Mouse (Mus musculus): ENCODE measurements around the gene Myo1d. TPM values are rescaled to one million over a fixed set of nuclear protein-coding genes. Genes with fewer than 3 reads are reported as not detected.

Myo1d gene
- polyA plus RNA-seq, 1 experiment, result not detected

DNA sequence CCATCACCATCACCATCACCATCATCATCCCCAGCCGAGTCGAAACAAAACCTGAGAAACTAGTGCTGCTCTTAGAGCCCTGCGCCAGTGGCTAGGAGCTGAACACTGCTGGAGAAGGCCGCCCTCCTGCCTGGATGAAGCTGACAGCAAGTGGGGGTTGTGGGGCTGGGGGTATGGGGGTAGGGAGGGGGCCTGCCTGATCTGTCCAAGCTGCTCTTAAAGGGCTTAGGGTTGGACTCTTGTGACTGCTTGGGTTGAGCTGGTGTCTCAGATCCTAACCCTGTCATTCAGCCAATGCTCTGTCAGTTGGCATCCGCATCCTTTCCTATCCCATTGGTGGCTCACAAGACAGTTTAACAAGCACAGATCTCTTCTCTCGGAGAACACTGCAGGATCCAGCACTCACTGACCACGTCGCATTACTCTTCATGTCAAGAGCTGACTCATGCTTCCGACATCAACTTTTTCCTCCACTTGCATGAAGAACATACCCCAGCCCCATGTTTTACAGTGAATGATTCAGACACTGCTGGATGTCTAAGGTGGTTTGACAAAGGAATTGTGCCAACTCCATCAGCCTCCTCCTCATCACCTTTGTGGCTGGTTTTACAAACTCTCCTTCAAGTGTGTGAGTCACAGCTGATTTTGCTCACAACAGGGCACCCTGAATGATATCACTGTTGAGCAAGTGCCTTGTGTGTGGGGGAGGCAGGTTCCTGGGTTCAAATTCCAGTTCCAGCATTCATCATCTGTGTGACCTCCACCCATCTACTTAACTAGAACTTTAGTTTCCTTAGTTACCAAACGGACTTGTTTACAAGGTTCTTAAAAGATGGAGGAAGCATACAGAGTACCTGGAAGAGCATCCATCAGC lies 150.6 kb downstream of the Myo1d start:
- TF ChIP-seq CTCF (IDR thresholded peaks at IDR 0.05; ENCODE audit: insufficient read depth, low read depth, low read length), result no peak
- TF ChIP-seq POLR2A (IDR thresholded peaks at IDR 0.05; ENCODE audit: insufficient read depth, low read depth, low read length), result no peak
- Histone ChIP-seq H3K4me3 (ENCODE audit: insufficient read depth, low read depth, low read length) (no peak overlapping the region), H3K4me1 (ENCODE audit: control insufficient read depth, insufficient read depth, low read length) (no peaks in the 10 kb centered on the region), H3K27ac (ENCODE audit: insufficient read depth, low read depth, low read length) (no peak overlapping the region)
- 81% methylated on average over 10 of the region's 10 CpGs for WGBS

GRCm38 (mm10) chr11:80628581-80628980 lies 151.2 kb downstream of the Myo1d start:
- WGBS, result 88% methylated on average over 4 of the region's 4 CpGs
- H3K4me3 ChIP-seq (ENCODE audit: insufficient read depth, low read depth, low read length), result no peak overlapping the region
- H3K4me1 ChIP-seq (ENCODE audit: control insufficient read depth, insufficient read depth, low read length), result no peaks in the 10 kb centered on the region
- TF ChIP-seq POLR2A (IDR thresholded peaks at IDR 0.05; ENCODE audit: insufficient read depth, low read depth, low read length) (no peak), CTCF (IDR thresholded peaks at IDR 0.05; ENCODE audit: insufficient read depth, low read depth, low read length) (no peak)
- no peak overlapping the region for H3K27ac ChIP-seq (ENCODE audit: insufficient read depth, low read depth, low read length)

DNA sequence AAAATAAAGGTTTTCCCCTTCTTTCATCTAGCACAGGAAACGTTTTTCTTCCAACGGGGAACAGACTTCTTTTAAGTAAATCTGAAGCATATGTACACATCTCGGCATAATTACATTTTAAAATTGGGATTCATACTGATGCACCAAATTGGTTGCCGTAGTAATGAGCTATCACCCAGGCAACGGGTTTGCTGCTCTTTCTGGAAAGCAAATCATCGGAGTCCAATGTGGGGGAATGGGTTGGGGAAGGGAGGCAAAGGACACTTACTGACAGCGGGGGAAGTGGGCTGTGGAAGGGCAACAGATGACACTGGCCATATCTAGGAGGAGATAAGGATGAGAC lies 156.8 kb downstream of the Myo1d start:
- peaks cover 4% of the 10 kb centered on the region; the same call in 1 of the 2 replicates for H3K4me1 ChIP-seq (ENCODE audit: control insufficient read depth, insufficient read depth, low read length)
- no peak overlapping the region for H3K4me3 ChIP-seq (ENCODE audit: insufficient read depth, low read depth, low read length)
- TF ChIP-seq CTCF (IDR thresholded peaks at IDR 0.05; ENCODE audit: insufficient read depth, low read depth, low read length) (no peak), POLR2A (IDR thresholded peaks at IDR 0.05; ENCODE audit: insufficient read depth, low read depth, low read length) (no peak)
- peak overlapping the region; percentile 96 for H3K27ac ChIP-seq (ENCODE audit: insufficient read depth, low read depth, low read length)
- WGBS, result 7% methylated on average over 7 of the region's 7 CpGs

DNA sequence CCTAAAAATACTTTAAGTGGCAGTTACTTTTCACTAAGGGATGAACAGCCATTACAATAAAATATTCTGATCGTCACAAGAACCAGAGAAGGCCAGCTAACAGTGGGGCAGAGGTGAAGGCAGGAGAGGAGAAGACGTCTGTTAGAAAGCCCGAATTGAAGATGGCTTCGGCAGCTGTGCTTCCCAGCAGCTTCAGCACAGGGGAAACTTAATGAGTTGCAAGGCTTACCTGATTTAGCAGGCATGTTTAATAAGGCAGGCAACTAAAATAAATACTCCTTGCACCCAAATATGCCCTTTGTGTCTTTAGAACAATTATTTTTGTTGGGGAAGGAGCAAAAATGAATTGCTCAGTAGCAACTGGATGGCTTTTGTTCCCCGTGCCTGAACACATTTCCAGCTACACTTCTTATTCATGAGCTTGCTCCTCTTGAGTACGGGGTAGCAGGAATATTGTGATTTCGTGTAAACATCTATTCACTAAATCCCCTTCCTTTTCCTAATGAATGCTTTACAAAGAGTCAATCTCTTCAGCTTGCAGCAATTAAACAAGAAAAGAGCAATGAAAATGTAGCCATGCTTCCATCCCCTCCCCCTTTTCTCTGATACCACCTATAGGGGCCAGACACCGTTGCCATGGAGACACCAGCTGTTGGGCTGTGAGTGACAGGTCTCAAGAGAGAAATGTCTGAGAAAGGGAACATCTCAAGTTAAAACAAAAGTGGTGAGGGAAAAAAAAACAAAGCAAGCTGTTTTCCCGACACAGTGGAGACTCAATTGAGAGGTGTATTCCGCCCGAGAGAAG lies 157.4 kb downstream of the Myo1d start:
- Histone ChIP-seq H3K4me1 (ENCODE audit: control insufficient read depth, insufficient read depth, low read length) (peaks cover 4% of the 10 kb centered on the region; the same call in 1 of the 2 replicates), H3K4me3 (ENCODE audit: insufficient read depth, low read depth, low read length) (peak overlapping the region; percentile 18; the same call in 1 of the 2 replicates), H3K27ac (ENCODE audit: insufficient read depth, low read depth, low read length) (peak overlapping the region; percentile 96)
- 9% methylated on average over 11 of the region's 11 CpGs for WGBS
- no peak for TF ChIP-seq CTCF (IDR thresholded peaks at IDR 0.05; ENCODE audit: insufficient read depth, low read depth, low read length)
- TF ChIP-seq POLR2A (IDR thresholded peaks at IDR 0.05; ENCODE audit: insufficient read depth, low read depth, low read length), result no peak

- no peak for TF ChIP-seq POLR2A (IDR thresholded peaks at IDR 0.05; ENCODE audit: insufficient read depth, low read depth, low read length)
These were observed 164.7 kb downstream of the Myo1d start for GRCm38 (mm10) chr11:80614949-80615725.

GRCm38 (mm10) chr11:80614418-80614817 lies 165.4 kb downstream of the Myo1d start:
- H3K27ac ChIP-seq (ENCODE audit: insufficient read depth, low read depth, low read length), result no peak overlapping the region
- H3K4me1 ChIP-seq (ENCODE audit: control insufficient read depth, insufficient read depth, low read length), result peaks cover 4% of the 10 kb centered on the region
- WGBS, result 29% methylated on average over 5 of the region's 5 CpGs
- TF ChIP-seq POLR2A (IDR thresholded peaks at IDR 0.05; ENCODE audit: insufficient read depth, low read depth, low read length) (no peak), CTCF (IDR thresholded peaks at IDR 0.05; ENCODE audit: insufficient read depth, low read depth, low read length) (no peak)
- H3K4me3 ChIP-seq (ENCODE audit: insufficient read depth, low read depth, low read length), result no peak overlapping the region

More at GRCm38 (mm10) chr11:80614949-80615725, 164.7 kb downstream of the Myo1d start:
- no peak overlapping the region for H3K4me3 ChIP-seq (ENCODE audit: insufficient read depth, low read depth, low read length)
- 45% methylated on average over 6 of the region's 6 CpGs for WGBS
- peaks cover 4% of the 10 kb centered on the region for H3K4me1 ChIP-seq (ENCODE audit: control insufficient read depth, insufficient read depth, low read length)
- H3K27ac ChIP-seq (ENCODE audit: insufficient read depth, low read depth, low read length), result peak overlapping the region; percentile 7; the same call in 1 of the 2 replicates

DNA sequence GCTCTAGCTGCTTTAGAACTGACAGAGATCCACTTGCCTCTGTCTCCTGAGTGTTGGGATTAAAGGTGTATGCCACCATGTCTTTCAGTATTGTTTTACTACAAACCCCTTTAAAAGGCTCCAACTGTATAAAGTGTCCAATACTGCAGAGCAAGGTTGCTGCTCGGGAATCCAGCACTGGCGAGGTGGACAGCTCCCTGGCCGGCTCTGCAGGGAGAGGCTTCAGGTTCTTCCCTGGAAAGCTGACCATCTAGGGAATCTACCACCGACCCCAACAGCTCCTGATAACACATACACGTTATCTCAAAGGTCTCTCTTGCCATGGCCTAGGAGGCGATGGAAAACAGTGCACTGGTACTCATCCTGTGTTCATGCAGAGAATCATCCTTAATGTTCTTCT lies 166.3 kb downstream of the Myo1d start:
- 62% methylated on average over 6 of the region's 6 CpGs for WGBS
- H3K27ac ChIP-seq (ENCODE audit: insufficient read depth, low read depth, low read length), result no peak overlapping the region
- no peak for TF ChIP-seq POLR2A (IDR thresholded peaks at IDR 0.05; ENCODE audit: insufficient read depth, low read depth, low read length)
- H3K4me3 ChIP-seq (ENCODE audit: insufficient read depth, low read depth, low read length), result no peak overlapping the region
- H3K4me1 ChIP-seq (ENCODE audit: control insufficient read depth, insufficient read depth, low read length), result peaks cover 4% of the 10 kb centered on the region

GRCm38 (mm10) chr11:80602707-80603441 lies 177.0 kb downstream of the Myo1d start:
- Histone ChIP-seq H3K4me1 (ENCODE audit: control insufficient read depth, insufficient read depth, low read length) (peaks cover 28% of the 10 kb centered on the region), H3K4me3 (ENCODE audit: insufficient read depth, low read depth, low read length) (peak overlapping the region; percentile 29), H3K27ac (ENCODE audit: insufficient read depth, low read depth, low read length) (peak overlapping the region; percentile 96)
- no peak for TF ChIP-seq CTCF (IDR thresholded peaks at IDR 0.05; ENCODE audit: insufficient read depth, low read depth, low read length)
- no peak for TF ChIP-seq POLR2A (IDR thresholded peaks at IDR 0.05; ENCODE audit: insufficient read depth, low read depth, low read length)
- under 1% methylated on average over 24 of the region's 24 CpGs for WGBS
